Mouse (Mus musculus) CH12.LX (cell line): ENCODE data around the gene Git2. TPM values are rescaled to one million over a fixed set of nuclear protein-coding genes. Genes with fewer than 3 reads are reported as not detected.

ENCODE experiments used
- DNase-seq: peaks from one replicate; pipeline ENCODE4 v3.0.0-alpha.2; 2013; ENCODE audit errors: extremely low read depth
- H3K27ac ChIP-seq: 2 replicates; pipeline ENCODE4 v1.5.1; 2012; ENCODE audit warnings: low read depth, mild to moderate bottlenecking, control low read depth, moderate library complexity; ENCODE audit not compliant: insufficient read depth
- H3K27me3 ChIP-seq: replicated peaks from 2 replicates; pipeline ENCODE3; 2012; ENCODE audit warnings: inconsistent platforms
- H3K36me3 ChIP-seq, 2 experiments: replicated peaks in 1 of 2; 2 replicates each; pipeline versions ENCODE3 to v1.6.1; 2012; ENCODE audit warnings: inconsistent platforms in 1 of 2, low read length in 1 of 2, mild to moderate bottlenecking in 1 of 2, mixed read lengths in 1 of 2, moderate library complexity in 1 of 2; ENCODE audit not compliant: control insufficient read depth in 1 of 2, insufficient read depth in 1 of 2
- H3K4me1 ChIP-seq, 2 experiments: 2 replicates each; pipeline ENCODE4 v1.6.1; 2012; ENCODE audit warnings: inconsistent platforms in 1 of 2, moderate library complexity in 1 of 2; ENCODE audit not compliant: insufficient read depth in 2 of 2, control insufficient read depth in 1 of 2
- H3K4me2 ChIP-seq: 2 replicates; pipeline ENCODE4 v1.6.1; 2012; ENCODE audit warnings: low read depth, mild to moderate bottlenecking, control low read depth; ENCODE audit not compliant: poor library complexity, insufficient read depth, severe bottlenecking
- H3K4me3 ChIP-seq, 3 experiments: fragments of 150-350 bp in 1 of 3; sonication (generic) in 1 of 3; replicated peaks in 1 of 3; 2 replicates each; pipeline versions ENCODE3 to v1.5.1; 2011 to 2012; ENCODE audit warnings: low read depth in 2 of 3, low read length in 2 of 3, mild to moderate bottlenecking in 2 of 3, moderate library complexity in 2 of 3, control low read depth in 1 of 3, improper control_type of control experiment in 1 of 3, inconsistent platforms in 1 of 3, mixed read lengths in 1 of 3; ENCODE audit not compliant: poor library complexity in 1 of 3
- H3K79me2 ChIP-seq: replicated peaks from 2 replicates; pipeline ENCODE4 v1.6.1; 2012; ENCODE audit warnings: mild to moderate bottlenecking, moderate library complexity; ENCODE audit not compliant: control insufficient read depth, poor library complexity, insufficient read depth, severe bottlenecking; ENCODE audit errors: extremely low read depth
- H3K9ac ChIP-seq: 2 replicates; pipeline ENCODE4 v1.6.1; 2012; ENCODE audit warnings: low read depth, mild to moderate bottlenecking, control low read depth, moderate library complexity; ENCODE audit not compliant: insufficient read depth
- H3K9me3 ChIP-seq: replicated peaks from 2 replicates; pipeline ENCODE3; 2012; ENCODE audit warnings: low read length, inconsistent platforms, mixed read lengths
- BHLHE40 ChIP-seq: IDR thresholded peaks from 2 replicates; pipeline ENCODE4 v1.6.1; 2011; ENCODE audit warnings: mild to moderate bottlenecking, low read depth, low read length, improper control_type of control experiment
- CTCF ChIP-seq, 2 experiments: IDR thresholded peaks in 1 of 2; conservative IDR thresholded peaks in 1 of 2; 2 replicates each; pipeline ENCODE4 v1.5.1; 2011 to 2012; ENCODE audit warnings: low read depth in 2 of 2, low read length in 2 of 2, improper control_type of control experiment in 1 of 2, inconsistent platforms in 1 of 2, mild to moderate bottlenecking in 1 of 2, moderate library complexity in 1 of 2
- ELF1 ChIP-seq: IDR thresholded peaks from 2 replicates; pipeline ENCODE4 v1.6.1; 2014; ENCODE audit warnings: low read depth, mild to moderate bottlenecking, inconsistent platforms, low read length, improper control_type of control experiment
- EP300 ChIP-seq: IDR thresholded peaks from 2 replicates; pipeline ENCODE4 v1.6.1; 2011; ENCODE audit warnings: low read length, improper control_type of control experiment
- ETS1 ChIP-seq: conservative IDR thresholded peaks from 2 replicates; pipeline ENCODE4 v1.6.1; 2012; ENCODE audit warnings: low read depth, mild to moderate bottlenecking, inconsistent platforms, low read length, improper control_type of control experiment, moderate library complexity
- HCFC1 ChIP-seq: IDR thresholded peaks from 2 replicates; pipeline ENCODE4 v1.6.1; 2012; ENCODE audit warnings: low read depth, mild to moderate bottlenecking, inconsistent platforms, low read length, improper control_type of control experiment
- MAFK ChIP-seq: IDR thresholded peaks from 2 replicates; pipeline ENCODE4 v1.6.1; 2011; ENCODE audit warnings: low read length, improper control_type of control experiment; ENCODE audit not compliant: insufficient replicate concordance
- MAZ ChIP-seq: IDR thresholded peaks from 2 replicates; pipeline ENCODE4 v1.6.1; 2012; ENCODE audit warnings: low read depth, mild to moderate bottlenecking, inconsistent platforms, low read length, improper control_type of control experiment, moderate library complexity
- MXI1 ChIP-seq: IDR thresholded peaks from 2 replicates; pipeline ENCODE4 v1.6.1; 2011; ENCODE audit warnings: mild to moderate bottlenecking, low read depth, low read length, improper control_type of control experiment
- MYC ChIP-seq: IDR thresholded peaks from 2 replicates; pipeline ENCODE4 v1.6.1; 2011; ENCODE audit warnings: low read depth, mild to moderate bottlenecking, improper control_type of control experiment, low read length
- NELFE ChIP-seq: IDR thresholded peaks from 2 replicates; pipeline ENCODE4 v1.6.1; 2011; ENCODE audit warnings: low read depth, low read length, improper control_type of control experiment
- NRF1 ChIP-seq: IDR thresholded peaks from 2 replicates; pipeline ENCODE4 v1.6.1; 2014; ENCODE audit warnings: low read depth, mild to moderate bottlenecking, inconsistent platforms, low read length, improper control_type of control experiment, moderate library complexity
- PAX5 ChIP-seq: IDR thresholded peaks from 2 replicates; pipeline ENCODE4 v1.6.1; 2012; ENCODE audit warnings: low read length, inconsistent platforms, mixed read lengths
- POLR2A ChIP-seq: IDR thresholded peaks from 2 replicates; pipeline ENCODE4 v1.6.1; 2011; ENCODE audit warnings: low read depth, mild to moderate bottlenecking, improper control_type of control experiment, low read length
- POLR2AphosphoS2 ChIP-seq: IDR thresholded peaks from 2 replicates; pipeline ENCODE4 v1.6.1; 2011; ENCODE audit warnings: low read depth, low read length, improper control_type of control experiment
- SMC3 ChIP-seq: IDR thresholded peaks from 2 replicates; pipeline ENCODE4 v1.6.1; 2011; ENCODE audit warnings: low read depth, low read length, improper control_type of control experiment
- TBP ChIP-seq: conservative IDR thresholded peaks from 2 replicates; pipeline ENCODE4 v1.6.1; 2011; ENCODE audit warnings: low read depth, low read length, improper control_type of control experiment
- TCF12 ChIP-seq: IDR thresholded peaks from 2 replicates; pipeline ENCODE4 v1.6.1; 2014; ENCODE audit warnings: low read depth, mild to moderate bottlenecking, inconsistent platforms, low read length, improper control_type of control experiment
- UBTF ChIP-seq: IDR thresholded peaks from 2 replicates; pipeline ENCODE4 v1.6.1; 2012; ENCODE audit warnings: low read depth, mild to moderate bottlenecking, inconsistent platforms, low read length, improper control_type of control experiment, moderate library complexity
- USF1 ChIP-seq: IDR thresholded peaks from 2 replicates; pipeline ENCODE4 v1.6.1; 2014; ENCODE audit warnings: low read depth, mild to moderate bottlenecking, inconsistent platforms, low read length, improper control_type of control experiment
- USF2 ChIP-seq: conservative IDR thresholded peaks from 2 replicates; pipeline ENCODE4 v1.6.1; 2011; ENCODE audit warnings: low read depth, low read length, improper control_type of control experiment
- ZC3H11A ChIP-seq: IDR thresholded peaks from 2 replicates; pipeline ENCODE4 v1.6.1; 2012; ENCODE audit warnings: low read depth, mild to moderate bottlenecking, inconsistent platforms, low read length, improper control_type of control experiment
- ZMIZ1 ChIP-seq: IDR thresholded peaks from 2 replicates; pipeline ENCODE4 v1.6.1; 2012; ENCODE audit warnings: low read depth, mild to moderate bottlenecking, inconsistent platforms, low read length, improper control_type of control experiment
- dilution Hi-C: fragments of 300-500 bp; cut with MboI; formaldehyde crosslinking; loops from 2 replicates; pipeline ENCODE4 v1.14.3; 2020; ENCODE audit warnings: low sequenced_read_pairs; ENCODE audit not compliant: extremely low pct_unique_long_range_greater_than_20kb, extremely low pct_ligation_motif_present
- in situ Hi-C: fragments of 300-500 bp; cut with MboI; formaldehyde crosslinking; loops from 3 replicates; pipeline ENCODE4 v1.14.3; 2019; ENCODE audit warnings: low sequenced_read_pairs, low pct_ligation_motif_present, low pct_unique_long_range_greater_than_20kb, mixed read lengths
- polyA plus RNA-seq: library from polyadenylated mRNA; unstranded; fragments of >175 nt; gene quantifications from 2 replicates; pipeline ENCODE4 v1.2.1, GENCODE M21; 2012; ENCODE audit warnings: low read depth; ENCODE audit not compliant: insufficient read length
- total RNA-seq, 2 experiments: library from RNA; depleted of rRNA; stranded (reverse); fragments of 300-350 nt in 1 of 2; fragments of >200 nt in 1 of 2; gene quantifications; 2 replicates each; pipeline ENCODE4 v1.2.3; 2012 to 2014

The Git2 gene
- total and polyA plus RNA-seq, 3 experiments = 12.3 to 29.4 (median 22.1) TPM

GRCm38 (mm10) chr5:114822796-114823688 lies 47.7 kb upstream of the Git2 start, which contains the start of gene 1500011B03Rik:
TSS of gene 1500011B03Rik (minus strand) at chr5:114823468.
- H3K79me2 ChIP-seq = no peaks in the 10 kb centered on the region
- TF ChIP-seq MYC (no peak), ELF1 (no peak), BHLHE40 (no peak), EP300 (no peak), CTCF (conservative IDR thresholded peaks at IDR 0.05 in 1 of 2, IDR thresholded peaks at IDR 0.05 in 1 of 2; ENCODE audit: low read depth in 2 of 2, low read length in 2 of 2) (no peak), ZMIZ1 (no peak), ZC3H11A (no peak), HCFC1 (no peak), MAFK (no peak), POLR2AphosphoS2 (no peak), SMC3 (no peak), UBTF (no peak), MAZ (no peak), NRF1 (no peak)
- dilution Hi-C loops = no loop called here
- H3K4me3 ChIP-seq = peak within 1 kb of the TSS; percentile 35 to 46 (median 39)
- H3K9ac ChIP-seq = no peak within 1 kb of the TSS
- H3K4me2 ChIP-seq = 0 out of 2 replicates have a peak within 1 kb of the TSS, but pooled peaks have one; percentile 34
- H3K9me3 ChIP-seq = peaks cover 8% of the 10 kb centered on the region
- peaks cover 0 to 10% of the 10 kb centered on the region in 2 experiments; a peak in 2 of 4 replicates for H3K4me1 ChIP-seq
- H3K36me3 ChIP-seq = no peaks in the 10 kb centered on the region
- no peak within 1 kb of the TSS for H3K27ac ChIP-seq
- no peaks in the 10 kb centered on the region for H3K27me3 ChIP-seq
- in situ Hi-C loops = no loop called here
- DNase-seq = peak; percentile 43

GRCm38 (mm10) chr5:114818124-114818523 lies 42.8 kb upstream of the Git2 start:
- dilution Hi-C loops (no loop called here), in situ Hi-C loops (no loop called here)
- Histone ChIP-seq H3K36me3 (no peaks in the 10 kb centered on the region), H3K27ac (no peak overlapping the region), H3K4me1 (peaks cover 0 to 5% of the 10 kb centered on the region in 2 experiments; a peak in 2 of 4 replicates), H3K27me3 (no peaks in the 10 kb centered on the region), H3K79me2 (no peaks in the 10 kb centered on the region), H3K4me3 (no peak overlapping the region), H3K4me2 (no peak overlapping the region), H3K9me3 (peaks cover 7% of the 10 kb centered on the region), H3K9ac (no peak overlapping the region)
- TF ChIP-seq USF1 (peak; percentile 38), MXI1 (no peak), ETS1 (no peak), TCF12 (no peak), TBP (no peak), PAX5 (no peak), NELFE (no peak), SMC3 (no peak), POLR2A (no peak), BHLHE40 (peak; percentile 62), USF2 (peak; percentile 37; the same call in 1 of the 2 replicates)
- peak; percentile 42 for DNase-seq
